Mouse (Mus musculus): ENCODE results near the gene Msrb3. TPM values are rescaled to one million over a fixed set of nuclear protein-coding genes. Genes with fewer than 3 reads are reported as not detected.

The Msrb3 gene
- not detected for total RNA-seq (2023)

GRCm38 (mm10) chr10:120898785-120899762, at the start of gene Msrb3:
Gene Msrb3 (minus strand): TSS chr10:120899101.

Other genes with a start within 250 kb of the Msrb3 start
- gene Lemd3, start 80.2 kb upstream of the Msrb3 start, total RNA-seq (2023), result 36.4 TPM
- gene Wif1, start 134.9 kb upstream of the Msrb3 start, total RNA-seq (2023), result not detected

Data from CD8-positive naive resting alpha-beta T cell, adult 57 days (primary cell).